Mouse (Mus musculus): ENCODE measurements at regions not wholly inside any gene's neighbourhood (a gene's known extent, or its start where the extent isn't known, plus 50 kb on each side); places are given as distances from the start of the nearest gene placed in this dataset.

DNA sequence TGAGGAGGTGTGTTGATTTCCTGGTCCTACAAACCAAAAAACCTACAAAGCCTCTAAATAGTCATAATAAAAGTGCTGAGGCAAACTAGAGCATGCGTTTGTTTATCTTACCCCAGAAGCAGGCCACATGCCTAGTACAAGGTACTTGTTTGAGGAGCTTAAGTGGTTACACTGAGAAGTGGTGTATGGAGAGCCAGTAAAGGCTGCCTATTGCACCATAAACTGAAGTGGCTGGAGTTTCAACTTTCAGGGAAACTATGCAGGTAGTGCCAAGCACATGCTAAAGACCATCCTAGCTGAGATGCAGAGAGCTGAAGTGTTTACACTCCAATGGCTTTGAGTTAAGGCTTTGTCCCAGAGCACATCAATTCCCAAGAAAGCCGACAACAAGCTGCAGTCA, 86.5 kb upstream of the Fut8 start:
- no peak for ATAC-seq (ENCODE audit: low read depth)
- no peak overlapping the region for H3K27ac ChIP-seq (ENCODE audit: low read length)
- no peaks in the 10 kb centered on the region for H3K9me3 ChIP-seq (replicated peaks; ENCODE audit: control insufficient read depth, low read length)
- 69% methylated on average over 2 of the region's 2 CpGs for WGBS (ENCODE audit: insufficient replicate concordance)
- no peak overlapping the region for H3K9ac ChIP-seq (ENCODE audit: low read depth, low read length)
- no peaks in the 10 kb centered on the region for H3K27me3 ChIP-seq (ENCODE audit: control insufficient read depth, insufficient read depth, low read depth, low read length)
- H3K36me3 ChIP-seq (ENCODE audit: control insufficient read depth, insufficient read depth) = no peaks in the 10 kb centered on the region
- H3K4me3 ChIP-seq (ENCODE audit: low read depth, low read length) = no peak overlapping the region
- no peaks in the 10 kb centered on the region for H3K4me1 ChIP-seq (ENCODE audit: control insufficient read depth, low read depth, low read length)
- no peak overlapping the region for H3K4me2 ChIP-seq (ENCODE audit: low read depth, low read length)

DNA sequence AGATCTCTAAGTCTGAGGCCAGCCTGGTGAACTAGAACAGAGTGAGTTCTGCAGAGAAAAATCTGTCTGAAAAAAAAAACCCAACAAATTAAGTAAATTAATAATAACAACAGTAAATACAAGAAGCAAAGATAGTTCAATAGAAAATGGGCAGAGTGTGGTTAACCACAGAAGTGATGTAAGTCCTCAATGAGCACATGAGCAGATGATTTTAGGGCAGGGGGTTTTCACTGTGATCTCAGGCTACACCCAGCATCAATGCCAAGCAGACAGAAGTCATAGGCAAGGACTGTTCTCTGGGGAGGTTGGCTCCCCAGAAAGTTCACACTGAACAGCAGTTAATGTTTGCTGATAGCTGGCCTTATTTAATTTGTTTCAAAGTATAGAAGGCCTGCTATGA, 88.1 kb upstream of the Fut8 start:
- no peak overlapping the region for H3K9ac ChIP-seq (ENCODE audit: low read depth, low read length)
- no peak overlapping the region for H3K4me2 ChIP-seq (ENCODE audit: low read depth, low read length)
- H3K36me3 ChIP-seq (ENCODE audit: control insufficient read depth, insufficient read depth) = no peaks in the 10 kb centered on the region
- H3K27me3 ChIP-seq (ENCODE audit: control insufficient read depth, insufficient read depth, low read depth, low read length) = no peaks in the 10 kb centered on the region
- no peak for ATAC-seq (ENCODE audit: low read depth)
- no peak overlapping the region for H3K27ac ChIP-seq (ENCODE audit: low read length)
- no peaks in the 10 kb centered on the region for H3K9me3 ChIP-seq (replicated peaks; ENCODE audit: control insufficient read depth, low read length)
- no peak overlapping the region for H3K4me3 ChIP-seq (ENCODE audit: low read depth, low read length)
- H3K4me1 ChIP-seq (ENCODE audit: control insufficient read depth, low read depth, low read length) = no peaks in the 10 kb centered on the region

DNA sequence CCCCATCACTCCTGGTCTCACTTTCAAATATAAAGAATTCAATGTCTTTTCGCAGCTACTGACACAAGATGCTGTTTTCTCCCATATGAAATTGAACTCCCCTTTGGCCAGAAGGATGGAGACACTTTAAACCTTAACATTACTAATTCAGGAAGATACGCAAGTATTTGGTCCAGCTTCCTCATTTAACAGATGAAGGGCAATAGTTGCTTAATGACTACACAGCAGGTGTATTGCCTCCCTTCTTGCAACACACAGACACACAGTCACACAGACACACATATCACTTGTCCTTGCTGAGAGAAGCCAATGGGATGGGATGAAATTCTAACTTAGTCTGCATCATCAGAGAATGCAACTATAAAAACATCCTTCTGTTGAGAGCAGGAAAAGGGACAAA, 89.8 kb upstream of the Fut8 start:
- no peaks in the 10 kb centered on the region for H3K9me3 ChIP-seq (replicated peaks; ENCODE audit: control insufficient read depth, low read length)
- H3K36me3 ChIP-seq (ENCODE audit: control insufficient read depth, insufficient read depth) = no peaks in the 10 kb centered on the region
- no peak overlapping the region for H3K4me3 ChIP-seq (ENCODE audit: low read depth, low read length)
- no peak for ATAC-seq (ENCODE audit: low read depth)
- no peak overlapping the region for H3K9ac ChIP-seq (ENCODE audit: low read depth, low read length)
- no peak overlapping the region for H3K27ac ChIP-seq (ENCODE audit: low read length)
- no peak overlapping the region for H3K4me2 ChIP-seq (ENCODE audit: low read depth, low read length)
- 57% methylated on average over 2 of the region's 2 CpGs for WGBS (ENCODE audit: insufficient replicate concordance)
- no peaks in the 10 kb centered on the region for H3K27me3 ChIP-seq (ENCODE audit: control insufficient read depth, insufficient read depth, low read depth, low read length)
- no peaks in the 10 kb centered on the region for H3K4me1 ChIP-seq (ENCODE audit: control insufficient read depth, low read depth, low read length)

DNA sequence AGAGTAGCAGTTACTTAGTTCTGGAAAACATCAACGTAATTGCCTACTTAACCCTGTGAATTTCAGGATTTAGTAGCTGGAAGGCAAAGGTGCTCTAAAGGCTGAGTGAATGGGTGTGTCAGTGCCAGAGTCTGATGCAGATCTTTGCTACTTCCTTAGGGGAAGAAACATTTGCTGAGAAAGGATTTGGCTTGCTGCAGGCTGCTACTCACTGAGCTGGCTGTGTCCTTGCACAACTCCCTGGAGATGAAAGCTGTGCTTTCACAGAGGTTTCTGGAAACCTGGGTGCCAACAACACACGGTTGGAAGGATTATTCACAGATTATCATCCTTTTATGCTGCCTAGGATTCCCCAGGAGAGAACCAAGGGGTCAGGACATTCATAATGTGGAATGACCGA, 94.0 kb upstream of the Fut8 start:
- no peaks in the 10 kb centered on the region for H3K36me3 ChIP-seq (ENCODE audit: control insufficient read depth, insufficient read depth)
- no peak overlapping the region for H3K27ac ChIP-seq (ENCODE audit: low read length)
- H3K9me3 ChIP-seq (replicated peaks; ENCODE audit: control insufficient read depth, low read length) = no peaks in the 10 kb centered on the region
- no peak overlapping the region for H3K4me2 ChIP-seq (ENCODE audit: low read depth, low read length)
- H3K9ac ChIP-seq (ENCODE audit: low read depth, low read length) = no peak overlapping the region
- no peak for ATAC-seq (ENCODE audit: low read depth)
- H3K4me1 ChIP-seq (ENCODE audit: control insufficient read depth, low read depth, low read length) = no peaks in the 10 kb centered on the region
- H3K27me3 ChIP-seq (ENCODE audit: control insufficient read depth, insufficient read depth, low read depth, low read length) = no peaks in the 10 kb centered on the region
- WGBS (ENCODE audit: insufficient replicate concordance) = 49% methylated on average over 3 of the region's 3 CpGs
- no peak overlapping the region for H3K4me3 ChIP-seq (ENCODE audit: low read depth, low read length)

DNA sequence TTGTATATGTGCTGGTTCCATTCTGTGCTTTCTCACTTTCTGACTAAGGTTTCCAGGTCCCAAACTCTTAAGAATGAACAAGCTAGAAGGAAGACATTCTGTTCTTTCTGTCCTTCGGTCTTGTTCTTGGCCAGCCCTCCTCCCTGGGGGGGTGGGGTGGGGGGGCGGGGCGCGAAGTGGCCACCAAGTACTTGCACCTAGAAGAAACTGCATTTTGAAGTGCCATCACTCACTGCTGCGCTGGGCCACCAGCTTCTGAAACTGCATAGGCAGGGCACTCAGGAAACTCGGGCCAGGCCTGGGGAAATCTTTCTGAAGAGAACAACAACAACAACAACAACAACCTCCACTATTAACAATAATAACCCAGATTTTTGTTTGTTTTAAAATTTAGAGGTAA, 94.4 kb upstream of the Fut8 start:
- Histone ChIP-seq H3K4me3 (ENCODE audit: low read depth, low read length) (no peak overlapping the region), H3K36me3 (ENCODE audit: control insufficient read depth, insufficient read depth) (no peaks in the 10 kb centered on the region), H3K27ac (ENCODE audit: low read length) (no peak overlapping the region), H3K27me3 (ENCODE audit: control insufficient read depth, insufficient read depth, low read depth, low read length) (no peaks in the 10 kb centered on the region), H3K9ac (ENCODE audit: low read depth, low read length) (no peak overlapping the region), H3K4me1 (ENCODE audit: control insufficient read depth, low read depth, low read length) (no peaks in the 10 kb centered on the region), H3K9me3 (replicated peaks; ENCODE audit: control insufficient read depth, low read length) (no peaks in the 10 kb centered on the region), H3K4me2 (ENCODE audit: low read depth, low read length) (no peak overlapping the region)
- ATAC-seq (ENCODE audit: low read depth) = no peak
- 32% methylated on average over 6 of the region's 6 CpGs for WGBS (ENCODE audit: insufficient replicate concordance)

DNA sequence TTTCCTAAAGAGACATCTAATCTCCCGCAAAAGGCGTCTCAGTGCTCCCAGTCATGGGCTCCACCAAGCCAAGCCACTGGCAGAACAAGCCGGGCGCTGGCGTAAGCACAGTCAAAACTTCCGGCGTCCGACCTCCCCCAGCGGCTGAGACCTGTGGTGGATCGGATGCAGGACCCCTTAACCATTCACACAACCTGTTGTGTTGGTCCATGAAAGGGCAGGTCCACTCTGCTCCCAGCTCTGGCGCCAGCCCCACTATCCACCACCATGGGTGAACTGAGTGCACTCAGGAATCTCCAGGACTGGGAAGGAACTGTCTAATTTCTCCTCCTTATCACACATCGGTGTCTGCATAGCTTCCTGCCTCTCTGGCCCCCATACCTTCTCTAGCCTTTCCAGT, 94.8 kb upstream of the Fut8 start:
- Histone ChIP-seq H3K4me2 (ENCODE audit: low read depth, low read length) (no peak overlapping the region), H3K27ac (ENCODE audit: low read length) (no peak overlapping the region)
- no peak for ATAC-seq (ENCODE audit: low read depth)

DNA sequence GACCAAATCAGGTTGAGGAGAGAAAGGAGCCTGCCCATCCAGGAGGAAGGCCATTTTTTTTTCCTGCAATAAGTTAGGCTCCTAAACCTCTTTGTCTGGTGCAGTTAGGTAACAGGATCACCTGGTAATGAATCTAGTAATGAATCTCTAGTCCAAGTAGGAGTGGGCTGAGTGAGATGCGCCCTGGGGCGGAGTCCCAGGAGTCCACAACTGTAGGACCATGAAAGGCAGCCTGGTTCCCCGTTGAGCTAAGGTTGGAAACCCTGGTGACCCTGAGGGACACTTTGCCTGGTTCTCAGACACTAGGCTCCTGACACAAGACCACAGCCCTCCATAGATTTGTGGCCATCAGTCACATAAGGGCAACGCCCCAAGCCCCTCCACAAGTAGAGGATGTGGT, 95.7 kb upstream of the Fut8 start:
- 62% methylated on average over 4 of the region's 4 CpGs for WGBS (ENCODE audit: insufficient replicate concordance)
- no peak overlapping the region for H3K9ac ChIP-seq (ENCODE audit: low read depth, low read length)
- no peaks in the 10 kb centered on the region for H3K27me3 ChIP-seq (ENCODE audit: control insufficient read depth, insufficient read depth, low read depth, low read length)
- H3K4me2 ChIP-seq (ENCODE audit: low read depth, low read length) = no peak overlapping the region
- no peak for ATAC-seq (ENCODE audit: low read depth)
- H3K27ac ChIP-seq (ENCODE audit: low read length) = no peak overlapping the region
- no peaks in the 10 kb centered on the region for H3K36me3 ChIP-seq (ENCODE audit: control insufficient read depth, insufficient read depth)
- no peak overlapping the region for H3K4me3 ChIP-seq (ENCODE audit: low read depth, low read length)
- H3K9me3 ChIP-seq (replicated peaks; ENCODE audit: control insufficient read depth, low read length) = no peaks in the 10 kb centered on the region
- no peaks in the 10 kb centered on the region for H3K4me1 ChIP-seq (ENCODE audit: control insufficient read depth, low read depth, low read length)

More for the DNA sequence above, 94.8 kb upstream of the Fut8 start:
- no peaks in the 10 kb centered on the region for H3K36me3 ChIP-seq (ENCODE audit: control insufficient read depth, insufficient read depth)
- no peaks in the 10 kb centered on the region for H3K4me1 ChIP-seq (ENCODE audit: control insufficient read depth, low read depth, low read length)
- no peaks in the 10 kb centered on the region for H3K9me3 ChIP-seq (replicated peaks; ENCODE audit: control insufficient read depth, low read length)
- no peak overlapping the region for H3K9ac ChIP-seq (ENCODE audit: low read depth, low read length)
- 65% methylated on average over 12 of the region's 12 CpGs for WGBS (ENCODE audit: insufficient replicate concordance)
- no peak overlapping the region for H3K4me3 ChIP-seq (ENCODE audit: low read depth, low read length)
- no peaks in the 10 kb centered on the region for H3K27me3 ChIP-seq (ENCODE audit: control insufficient read depth, insufficient read depth, low read depth, low read length)

DNA sequence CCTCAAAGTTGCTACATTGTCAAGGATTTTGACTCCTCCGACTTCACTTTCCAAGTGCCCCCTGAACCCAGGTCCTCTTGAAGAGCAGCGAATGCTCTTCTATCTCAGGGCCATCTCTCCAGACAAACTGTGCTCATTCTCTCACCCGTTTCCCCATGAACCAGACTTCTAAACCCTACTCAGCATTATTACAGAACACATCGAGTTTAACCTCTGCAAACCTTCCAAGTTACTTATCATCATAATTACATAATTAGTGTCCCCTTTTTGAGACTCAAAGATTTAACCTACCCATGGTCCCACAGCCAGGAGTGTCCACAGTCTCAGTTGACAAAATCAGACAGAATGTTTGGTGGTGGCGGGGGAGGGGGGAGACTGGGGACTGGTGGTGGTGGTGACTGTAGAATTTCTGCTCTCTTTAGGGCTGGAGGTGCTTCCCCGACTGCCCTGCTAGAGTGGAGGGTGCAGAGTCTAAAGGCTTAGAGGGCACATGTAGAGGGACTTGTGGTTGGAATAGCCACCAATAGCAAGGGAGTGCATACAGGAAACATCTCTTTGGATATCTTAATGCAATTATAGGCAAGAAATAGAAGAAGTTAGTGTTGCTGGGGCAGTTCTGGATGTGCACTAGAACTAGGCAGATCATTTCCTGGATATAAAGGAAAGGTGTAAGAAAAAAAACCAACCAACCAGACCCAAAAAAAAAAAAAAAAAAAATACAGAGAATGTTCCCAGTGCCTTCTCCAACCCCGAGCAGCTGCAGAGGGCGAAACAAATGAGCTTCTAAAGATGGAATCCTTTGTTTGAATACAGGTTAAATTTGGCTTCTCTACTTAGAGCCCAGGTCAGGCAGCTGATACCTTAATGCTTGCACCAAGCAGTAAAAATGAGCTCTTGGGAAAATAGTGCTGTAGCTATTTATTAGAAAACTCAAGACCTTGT, 96.4 kb upstream of the Fut8 start:
- WGBS (ENCODE audit: insufficient replicate concordance) = 38% methylated on average over 8 of the region's 8 CpGs

DNA sequence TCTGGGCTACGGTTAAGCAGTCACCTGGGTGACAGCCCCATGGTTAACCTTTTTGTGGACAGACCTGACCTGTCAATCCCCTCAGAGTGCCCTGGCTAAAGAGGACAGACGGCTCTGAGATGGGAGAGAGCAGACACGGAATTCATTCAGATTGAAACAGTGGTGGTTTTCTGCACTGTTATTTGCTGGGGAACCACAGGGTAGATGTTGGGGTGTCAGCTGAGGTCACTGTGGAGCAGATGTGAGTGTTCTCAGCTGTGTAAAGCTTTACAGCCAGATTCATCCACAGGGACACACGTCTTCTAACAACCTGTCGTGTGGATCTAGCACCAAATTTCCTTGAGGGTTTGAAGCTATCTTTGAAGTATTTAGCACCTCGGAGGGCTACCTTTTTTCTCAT, 97.3 kb upstream of the Fut8 start:
- ATAC-seq (ENCODE audit: low read depth) = no peak
- Histone ChIP-seq H3K27me3 (ENCODE audit: control insufficient read depth, insufficient read depth, low read depth, low read length) (no peaks in the 10 kb centered on the region), H3K9ac (ENCODE audit: low read depth, low read length) (no peak overlapping the region), H3K4me1 (ENCODE audit: control insufficient read depth, low read depth, low read length) (no peaks in the 10 kb centered on the region), H3K4me2 (ENCODE audit: low read depth, low read length) (no peak overlapping the region), H3K27ac (ENCODE audit: low read length) (no peak overlapping the region), H3K9me3 (replicated peaks; ENCODE audit: control insufficient read depth, low read length) (no peaks in the 10 kb centered on the region), H3K36me3 (ENCODE audit: control insufficient read depth, insufficient read depth) (no peaks in the 10 kb centered on the region), H3K4me3 (ENCODE audit: low read depth, low read length) (no peak overlapping the region)
- 53% methylated on average over 6 of the region's 6 CpGs for WGBS (ENCODE audit: insufficient replicate concordance)

More for the DNA sequence above, 96.4 kb upstream of the Fut8 start:
- H3K27ac ChIP-seq (ENCODE audit: low read length) = no peak overlapping the region
- H3K4me2 ChIP-seq (ENCODE audit: low read depth, low read length) = no peak overlapping the region
- no peaks in the 10 kb centered on the region for H3K27me3 ChIP-seq (ENCODE audit: control insufficient read depth, insufficient read depth, low read depth, low read length)
- no peak overlapping the region for H3K4me3 ChIP-seq (ENCODE audit: low read depth, low read length)
- no peak for ATAC-seq (ENCODE audit: low read depth)
- H3K9me3 ChIP-seq (replicated peaks; ENCODE audit: control insufficient read depth, low read length) = no peaks in the 10 kb centered on the region
- H3K36me3 ChIP-seq (ENCODE audit: control insufficient read depth, insufficient read depth) = no peaks in the 10 kb centered on the region
- no peak overlapping the region for H3K9ac ChIP-seq (ENCODE audit: low read depth, low read length)
- no peaks in the 10 kb centered on the region for H3K4me1 ChIP-seq (ENCODE audit: control insufficient read depth, low read depth, low read length)

Data from liver, embryonic 16.5 days (tissue).